Mouse (Mus musculus): ENCODE measurements around the gene Ush1g. TPM values are rescaled to one million over a fixed set of nuclear protein-coding genes. Genes with fewer than 3 reads are reported as not detected.

The Ush1g gene
- polyA plus RNA-seq, 2 experiments from 2014 or later, result not detected

DNA sequence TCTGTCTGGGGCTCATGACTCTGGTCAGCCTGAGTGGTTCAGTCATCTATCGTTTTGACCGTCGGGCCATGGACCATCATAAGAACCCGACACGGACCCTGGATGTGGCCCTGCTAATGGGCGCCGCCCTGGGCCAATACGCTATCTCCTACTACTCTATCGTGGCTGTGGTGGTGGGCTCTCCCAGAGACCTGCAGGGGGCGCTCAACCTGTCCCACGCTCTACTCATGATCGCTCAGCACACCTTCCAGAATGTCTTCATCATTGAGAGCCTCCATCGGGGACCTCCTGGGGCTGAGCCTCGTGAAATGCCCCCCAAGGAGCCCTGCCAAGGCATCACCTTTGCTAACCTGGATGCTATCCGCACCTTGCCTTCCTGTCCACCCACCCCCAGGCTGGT is 7.5 kb upstream of the Ush1g start:
- no peak for ATAC-seq

DNA sequence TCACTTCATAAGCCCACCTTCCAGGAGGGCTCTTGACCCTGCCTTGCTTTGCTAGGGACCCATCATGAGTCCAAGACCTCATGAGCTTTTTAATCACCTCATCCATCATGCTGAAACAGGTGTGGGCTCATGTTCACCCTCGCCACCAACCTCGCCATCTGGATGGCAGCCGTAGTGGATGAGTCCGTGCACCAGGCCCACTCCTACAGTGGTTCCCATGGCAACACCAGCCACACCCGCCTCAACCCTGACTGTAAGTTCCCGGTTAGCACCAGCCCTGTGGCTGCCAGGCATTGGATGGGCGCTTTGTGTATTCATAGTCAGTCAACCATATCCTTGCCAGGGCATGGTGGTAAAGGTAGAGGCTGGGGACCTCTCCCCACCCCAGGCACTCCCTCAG is 4.9 kb upstream of the Ush1g start:
- ATAC-seq, result no peak

DNA sequence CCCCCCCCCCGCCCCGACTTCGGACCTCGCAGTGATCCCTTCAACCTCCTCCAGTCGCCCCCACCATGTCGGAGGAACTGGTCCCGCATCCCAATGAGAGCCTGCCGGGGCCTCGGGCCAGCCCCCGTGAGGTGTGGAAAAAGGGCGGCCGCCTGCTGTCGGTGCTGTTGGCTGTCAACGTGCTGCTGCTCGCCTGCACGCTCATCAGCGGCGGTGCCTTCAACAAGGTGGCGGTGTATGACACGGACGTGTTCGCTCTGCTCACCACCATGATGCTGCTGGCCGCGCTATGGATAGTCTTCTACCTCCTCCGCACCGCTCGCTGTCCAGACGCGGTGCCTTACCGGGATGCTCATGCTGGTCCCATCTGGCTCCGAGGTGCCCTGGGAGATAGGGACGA is 1.5 kb upstream of the Ush1g start:
- ATAC-seq, result no peak

DNA sequence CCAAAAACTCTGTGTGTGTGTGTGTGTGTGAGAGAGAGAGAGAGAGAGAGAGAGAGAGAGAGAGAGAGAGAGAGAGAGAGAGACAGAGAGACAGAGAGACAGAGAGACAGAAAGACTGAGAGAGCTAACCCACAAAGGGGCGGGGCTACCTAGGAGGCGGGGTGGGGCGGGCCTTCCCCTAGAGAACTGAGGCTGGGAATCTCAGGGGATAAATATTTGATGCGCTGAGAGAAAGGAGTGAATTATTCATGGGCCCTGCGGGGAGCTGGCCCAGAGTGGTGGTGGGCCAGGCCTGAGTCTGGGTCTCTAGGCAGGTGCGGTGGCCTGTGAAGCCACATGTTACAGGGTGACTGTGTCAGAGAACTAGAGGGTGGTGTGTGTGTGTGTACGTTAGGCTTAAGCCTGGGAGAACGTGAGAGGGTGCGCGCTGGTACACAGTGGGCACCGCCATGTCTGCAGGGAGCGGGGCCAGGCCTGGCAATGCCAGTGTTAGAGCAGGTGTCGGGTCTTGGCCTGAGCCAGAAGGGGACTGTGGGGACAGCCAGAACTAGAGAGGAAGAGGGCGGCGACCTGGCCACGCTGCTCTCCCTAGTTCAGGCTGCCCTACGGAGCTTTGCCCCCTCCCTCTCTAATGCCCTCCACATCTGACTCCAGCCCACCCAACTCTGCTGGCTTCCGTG is 2.0 kb downstream of the Ush1g start:
- no peak for ATAC-seq

DNA sequence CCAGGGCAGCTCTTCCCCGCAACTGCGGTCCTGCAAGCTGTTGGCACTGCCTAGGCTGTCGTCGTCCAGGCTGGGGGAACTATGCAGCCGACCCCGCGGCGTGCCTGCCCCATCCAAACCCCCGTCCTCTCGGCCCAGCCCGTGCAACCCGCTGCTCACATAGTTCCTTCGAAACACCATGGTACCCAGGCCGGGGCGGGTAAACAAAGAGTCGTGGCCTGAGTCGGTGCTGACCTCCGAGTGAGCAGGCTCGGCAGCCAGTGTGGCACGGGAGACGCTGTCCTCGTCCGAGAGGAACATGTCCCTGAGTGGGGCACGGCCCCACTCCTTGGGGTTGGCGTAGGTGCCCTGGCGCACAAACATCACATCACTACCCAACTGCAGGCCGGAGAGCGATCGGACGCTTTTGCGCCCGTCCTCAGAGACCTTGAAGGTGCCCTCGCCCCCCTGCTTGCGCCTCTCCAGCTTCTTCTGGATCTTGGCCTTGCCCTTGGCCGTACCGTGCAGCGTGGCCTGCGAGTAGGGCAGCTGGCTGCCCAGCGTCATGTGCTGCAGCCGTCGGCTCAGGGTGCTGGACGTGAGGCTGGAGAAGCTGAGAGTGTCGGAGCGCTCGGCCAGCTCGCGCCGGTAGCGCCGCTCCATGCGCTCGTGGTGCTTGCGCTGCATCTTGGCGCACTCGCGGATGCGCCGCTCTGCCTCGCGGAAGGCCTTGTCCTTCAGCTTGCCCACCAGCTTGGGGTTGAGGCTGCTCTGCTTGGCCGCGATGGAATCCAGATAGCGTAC is 3.4 kb downstream of the Ush1g start:
- no peak for ATAC-seq

DNA sequence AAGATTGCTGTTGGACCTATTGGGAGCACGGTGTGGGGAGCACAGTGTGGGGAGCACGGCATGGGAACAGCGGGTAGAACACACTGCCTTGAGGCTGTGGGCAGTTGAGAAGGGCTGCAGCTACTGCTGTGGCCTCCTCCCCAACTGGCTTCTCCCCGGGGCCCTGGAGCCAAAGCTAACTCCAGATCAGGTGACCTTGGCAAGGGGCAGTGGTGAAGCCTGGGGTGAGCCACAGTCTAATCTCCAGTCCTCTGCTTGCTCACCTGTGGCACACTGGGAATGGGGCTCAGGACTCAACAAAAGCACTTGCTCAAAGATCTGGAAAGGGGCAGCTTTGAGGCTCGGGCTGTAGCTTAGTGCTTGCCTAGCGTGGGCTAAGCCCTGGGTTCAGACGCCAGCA is 4.6 kb downstream of the Ush1g start:
- no peak for ATAC-seq

DNA sequence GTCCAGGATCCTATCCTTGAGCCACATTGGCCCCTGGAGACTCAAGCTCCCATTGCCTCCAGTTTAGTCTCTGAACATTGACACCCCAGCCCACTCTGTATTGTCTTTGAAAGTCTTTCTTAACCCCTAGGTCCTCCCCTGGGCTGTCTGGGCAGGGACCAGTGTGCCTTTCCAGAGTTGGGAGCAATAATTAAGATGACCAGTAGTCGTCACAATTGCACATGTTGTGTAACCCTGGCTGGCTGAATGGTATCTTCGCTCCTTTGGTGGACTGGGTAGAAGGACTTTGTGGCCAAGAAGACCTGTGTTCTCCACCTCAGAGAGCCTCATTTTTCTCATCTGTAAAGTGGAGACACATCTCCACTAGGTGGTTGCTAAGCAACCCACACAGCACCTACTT is 7.6 kb downstream of the Ush1g start:
- ATAC-seq, result no peak

DNA sequence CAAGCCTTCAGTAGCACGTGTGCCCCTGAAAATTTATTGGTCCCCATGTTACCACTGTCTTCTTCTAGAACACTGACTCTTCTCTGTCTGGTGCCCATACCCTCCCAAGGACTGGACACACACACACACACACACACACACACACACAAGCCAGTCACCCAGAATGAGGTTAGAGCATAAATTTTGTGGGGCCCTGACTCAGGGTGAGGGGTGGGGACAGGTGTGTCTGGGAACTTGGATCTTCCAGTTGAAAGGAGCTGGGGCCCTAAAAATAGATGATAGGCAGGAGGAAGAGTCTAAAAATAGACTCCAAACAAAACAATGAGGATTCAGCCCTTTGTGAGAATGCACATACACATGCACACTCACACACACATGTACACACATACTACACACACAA is 13.1 kb downstream of the Ush1g start:
- no peak for ATAC-seq

DNA sequence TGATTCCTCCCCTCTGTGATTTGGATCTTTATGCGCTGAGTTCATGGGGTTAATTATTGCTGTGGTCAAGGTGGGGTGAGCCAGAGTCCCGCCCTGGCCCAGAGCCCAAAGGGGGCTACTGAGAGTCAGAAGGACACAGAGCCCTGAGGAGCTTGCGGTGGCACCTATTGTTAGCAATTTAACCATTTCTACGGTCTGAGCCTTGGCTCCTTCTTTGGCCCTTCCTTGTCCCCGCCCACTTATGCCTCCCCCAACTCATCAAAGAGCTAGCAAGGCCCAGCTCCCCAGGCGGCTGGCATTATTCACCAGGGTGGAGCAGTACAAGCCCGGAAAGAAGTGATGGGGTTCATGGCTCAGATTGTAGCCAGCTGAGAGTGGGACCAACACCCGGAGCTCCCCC is 15.0 kb downstream of the Ush1g start, which contains the start of gene Otop2:
TSS of gene Otop2 (plus strand) at position 301 of the 400 bp plus-strand sequence.
- ATAC-seq, result no peak

DNA sequence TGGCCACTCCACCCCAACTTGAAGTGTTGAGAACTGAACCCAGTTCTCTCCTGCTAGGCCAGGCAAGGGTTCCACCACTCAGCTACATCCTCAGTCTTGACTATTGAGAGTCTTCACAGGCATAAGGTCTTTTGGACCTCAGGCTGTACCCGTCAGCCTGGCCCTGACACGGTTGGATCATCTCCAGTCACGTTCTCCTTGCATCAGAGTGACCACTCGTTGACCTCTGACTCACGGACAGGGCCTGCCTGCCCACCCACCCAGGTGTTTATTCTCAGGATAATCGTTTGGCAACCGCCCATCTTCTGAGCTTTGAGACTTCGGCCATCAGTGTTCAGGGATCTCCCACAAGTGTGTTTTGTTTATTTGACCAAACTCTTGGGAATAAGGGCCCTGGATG is 18.7 kb downstream of the Ush1g start:
- no peak for ATAC-seq

DNA sequence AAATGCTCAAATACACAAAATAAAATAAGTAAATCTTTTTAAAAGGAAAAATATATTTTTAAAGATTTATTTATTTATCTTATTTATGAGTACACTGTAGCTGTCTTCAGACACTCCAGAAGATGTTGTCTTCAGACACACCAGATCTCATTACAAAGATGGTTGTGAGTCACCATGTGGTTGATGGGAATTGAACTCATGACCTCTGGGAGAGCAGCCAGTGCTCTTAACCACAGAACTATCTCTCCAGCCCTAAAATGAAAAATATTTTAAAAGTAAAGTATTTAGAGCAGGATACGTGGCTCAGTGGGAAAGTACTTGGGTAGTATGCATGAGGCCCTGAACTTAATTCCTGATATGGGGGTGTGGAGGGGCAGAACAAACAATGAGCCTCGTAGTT is 20.5 kb downstream of the Ush1g start:
- ATAC-seq, result no peak

DNA sequence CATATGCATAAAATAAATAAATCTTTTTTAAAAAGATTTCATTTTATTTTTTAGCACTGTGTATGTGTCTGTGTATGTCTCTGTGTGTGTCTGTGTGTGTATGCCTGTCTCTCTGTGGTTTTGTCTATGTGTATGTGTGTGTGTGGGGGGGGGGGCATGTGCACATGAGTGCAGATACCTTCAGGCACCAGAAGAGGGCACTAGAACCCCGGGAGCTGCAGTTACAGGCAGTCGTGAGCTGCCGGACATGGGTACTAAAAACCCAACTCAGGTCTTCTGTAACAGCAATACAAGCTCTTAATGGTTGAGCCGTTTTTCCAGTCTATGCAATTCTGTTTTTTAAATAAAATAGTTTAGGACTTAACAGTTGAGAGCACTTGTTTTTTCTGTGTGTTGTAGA is 21.1 kb downstream of the Ush1g start:
- no peak for ATAC-seq

DNA sequence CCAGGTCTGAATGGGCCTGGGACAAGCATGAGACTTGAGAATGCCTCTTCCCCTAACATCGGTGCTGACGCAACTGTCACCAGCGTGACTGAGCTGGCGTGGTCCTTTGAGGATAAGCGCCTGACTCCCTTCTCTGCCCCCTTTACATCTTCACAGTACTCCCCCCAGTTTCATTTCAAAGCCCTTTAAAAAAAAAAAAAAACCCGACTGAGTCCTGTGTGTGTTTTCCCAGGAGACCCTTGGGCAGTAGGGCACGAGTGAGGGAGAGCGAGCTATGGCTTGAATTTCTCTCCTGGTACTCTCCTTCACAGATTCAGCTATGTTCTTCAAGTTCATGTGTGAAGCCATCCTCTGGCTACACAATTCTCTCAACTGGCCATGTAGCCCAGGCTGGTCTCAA is 23.7 kb downstream of the Ush1g start:
- ATAC-seq, result no peak

DNA sequence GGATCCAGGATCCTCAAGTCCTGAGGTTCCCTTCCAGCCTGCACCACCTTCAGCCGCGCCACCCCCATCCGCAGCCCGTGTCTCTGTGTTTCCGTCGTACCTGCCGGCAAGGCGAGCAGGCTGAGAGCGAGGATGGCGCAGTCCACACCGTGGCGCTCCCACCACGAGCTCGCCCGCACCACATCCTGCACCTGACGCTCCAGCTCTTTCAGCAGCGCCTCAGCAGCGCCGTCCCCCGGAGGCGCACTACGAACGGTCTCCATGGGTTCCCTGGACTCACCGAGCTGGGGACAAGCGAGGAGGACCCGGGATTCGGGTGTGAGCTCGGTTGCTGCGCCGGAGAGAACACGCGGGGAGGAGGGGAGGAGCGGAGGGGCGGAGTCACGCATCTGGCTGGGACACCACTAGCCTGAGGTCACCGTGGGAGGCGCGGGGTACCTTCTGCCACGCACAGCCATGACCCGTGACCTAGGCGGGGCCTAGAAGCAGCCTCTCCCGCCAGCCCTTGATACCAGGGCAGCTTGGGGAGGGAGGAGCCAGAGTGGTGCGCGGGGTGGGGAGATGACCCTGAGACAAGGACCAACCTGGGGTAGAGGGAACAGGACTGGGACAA is 24.5 kb downstream of the Ush1g start, which contains the start of gene Fads6:
TSS of gene Fads6 (minus strand) at position 450 of the 613 bp plus-strand sequence.
- peak; percentile 98 for ATAC-seq

DNA sequence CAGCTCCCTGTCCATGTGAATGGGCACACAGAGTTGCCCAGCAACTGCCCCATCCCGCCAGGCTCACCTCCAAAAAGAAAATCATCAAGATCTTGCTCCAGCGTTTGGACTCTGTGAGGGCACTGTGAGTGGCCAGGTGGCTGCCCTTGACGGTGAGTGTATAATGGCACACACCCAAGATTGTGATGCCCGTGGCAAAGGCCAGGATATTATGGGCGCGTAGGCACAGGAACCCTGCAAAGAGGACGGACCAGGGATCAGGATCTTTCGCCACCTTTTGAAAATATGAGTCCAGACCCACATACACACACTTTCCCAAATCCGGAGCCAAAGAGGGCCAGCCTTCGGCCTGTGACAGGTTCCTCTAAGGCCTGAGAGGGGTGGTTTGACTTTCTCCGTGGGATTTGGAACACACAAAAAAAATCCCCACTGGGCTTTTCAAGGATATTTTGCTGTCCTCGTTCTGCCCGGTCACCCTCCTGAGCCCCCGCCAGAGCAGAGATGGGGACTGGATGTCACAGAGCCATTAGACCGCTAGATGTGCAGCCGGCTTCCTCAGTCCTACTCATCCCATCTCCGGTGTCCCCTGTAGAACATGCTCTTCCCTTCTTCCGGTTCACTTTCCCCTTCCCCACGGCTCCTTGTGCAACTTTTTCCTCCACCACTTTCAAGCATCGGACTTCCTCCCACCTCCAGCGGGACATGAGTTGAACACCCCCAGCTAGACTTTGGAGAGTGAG is 25.2 kb downstream of the Ush1g start:
- ATAC-seq, result no peak

DNA sequence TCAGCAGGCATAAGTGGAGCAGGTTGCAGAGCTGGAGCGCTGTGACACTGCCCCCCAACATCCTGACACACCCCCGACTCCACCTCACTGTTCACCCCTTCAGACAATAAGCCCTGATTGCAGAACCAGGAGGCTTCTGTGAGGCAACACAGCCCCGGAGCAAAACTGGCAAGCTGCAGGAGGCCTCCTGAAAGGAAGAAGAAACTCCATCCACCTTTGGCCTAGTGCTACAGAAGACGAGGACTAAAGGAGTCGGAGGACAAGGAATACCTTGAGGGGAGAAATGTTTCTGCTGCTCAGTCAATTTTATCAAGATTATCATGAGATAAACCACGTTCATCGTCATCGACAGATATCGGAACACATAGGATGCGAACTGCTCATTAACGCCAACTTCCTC is 25.9 kb downstream of the Ush1g start:
- no peak for ATAC-seq

DNA sequence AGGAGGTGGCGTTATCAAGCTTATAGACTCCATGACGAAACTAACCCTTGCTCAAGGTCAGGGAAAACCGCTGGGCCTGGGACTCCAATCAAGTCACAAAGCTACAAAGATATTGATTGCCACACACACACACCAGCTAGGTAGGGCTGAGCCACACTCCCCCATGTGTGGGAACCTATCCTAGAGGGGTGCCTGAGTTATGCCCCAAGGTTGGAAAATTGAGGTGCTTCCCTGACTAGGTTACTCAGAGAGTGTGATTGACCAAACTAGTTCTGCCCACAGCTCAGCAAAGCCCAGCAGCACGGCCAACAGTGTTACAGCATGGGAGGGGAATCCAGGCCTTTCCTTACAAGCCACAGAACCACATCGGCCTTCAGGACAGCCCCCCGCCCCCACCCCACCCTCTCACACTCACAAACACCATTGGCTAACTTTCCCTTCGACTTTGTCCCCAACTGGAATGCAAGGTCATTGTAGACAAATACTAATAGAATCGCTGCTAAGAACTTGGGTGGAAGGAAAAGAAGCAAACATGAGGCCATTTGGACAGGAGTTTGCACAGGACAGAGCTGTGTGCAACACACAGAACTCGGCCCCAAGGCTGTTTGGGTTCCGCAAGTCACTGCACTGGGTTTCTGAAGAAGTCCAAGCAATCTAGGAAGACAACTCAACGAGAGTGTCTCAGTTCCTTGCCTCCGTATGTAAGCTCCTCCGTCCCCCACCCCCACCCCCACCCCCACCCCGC is 29.0 kb downstream of the Ush1g start:
- no peak for ATAC-seq

DNA sequence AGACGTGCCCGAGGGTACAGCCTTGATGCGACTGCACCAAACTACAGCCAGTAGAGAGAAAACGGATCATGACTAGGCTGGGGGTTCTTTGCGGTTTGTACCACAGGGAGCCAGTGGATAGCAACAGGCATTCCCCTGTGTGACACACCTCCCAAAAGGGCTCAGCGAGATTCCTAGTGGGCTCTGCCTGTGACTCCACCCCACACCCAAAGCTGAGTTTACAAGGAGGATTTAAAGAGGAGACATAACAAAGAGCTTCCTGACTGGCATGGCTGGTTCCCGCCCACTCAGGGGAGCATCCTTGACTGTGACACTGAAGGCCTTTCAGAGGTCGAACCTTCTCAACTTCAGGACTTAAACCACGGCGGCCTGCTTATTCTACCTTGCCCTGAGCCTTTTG is 30.3 kb downstream of the Ush1g start:
- no peak for ATAC-seq

DNA sequence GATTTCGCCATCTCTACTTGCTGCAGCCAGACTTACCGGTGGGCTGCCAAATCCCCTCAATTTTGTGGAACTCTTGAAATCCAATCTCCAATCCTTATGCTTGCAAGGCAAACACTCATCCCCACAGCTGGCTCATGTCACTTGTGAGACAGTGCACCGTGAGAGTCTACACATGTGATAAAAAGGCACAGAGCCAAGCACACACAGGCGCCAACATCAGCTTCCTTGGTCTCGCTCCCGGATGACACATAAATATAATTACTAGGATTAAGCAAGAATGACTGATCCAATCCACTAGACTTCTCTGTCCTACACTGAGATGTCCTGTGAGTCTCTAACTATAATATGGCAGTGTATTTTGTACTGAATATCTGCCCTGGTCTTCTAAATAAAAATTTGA is 30.9 kb downstream of the Ush1g start:
- ATAC-seq, result no peak

DNA sequence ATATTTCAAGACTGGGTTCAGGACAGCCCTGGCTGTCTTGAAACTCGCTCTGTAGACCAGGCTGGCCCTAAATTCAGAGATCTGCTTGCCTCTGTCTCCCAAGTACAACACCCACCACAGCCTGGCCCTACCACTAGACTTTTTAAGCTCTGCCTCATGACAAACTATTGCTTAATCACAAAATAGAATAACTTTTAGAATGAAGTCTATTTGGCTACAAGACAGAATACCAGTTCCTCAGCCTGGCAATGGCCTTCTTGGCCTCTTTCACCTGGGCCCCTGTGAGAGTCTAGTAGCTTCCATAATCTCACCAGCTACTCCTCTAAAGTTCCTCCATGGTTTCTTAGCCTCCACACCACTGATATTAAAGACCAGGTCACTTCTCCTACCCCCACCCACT is 31.5 kb downstream of the Ush1g start:
- no peak for ATAC-seq

DNA sequence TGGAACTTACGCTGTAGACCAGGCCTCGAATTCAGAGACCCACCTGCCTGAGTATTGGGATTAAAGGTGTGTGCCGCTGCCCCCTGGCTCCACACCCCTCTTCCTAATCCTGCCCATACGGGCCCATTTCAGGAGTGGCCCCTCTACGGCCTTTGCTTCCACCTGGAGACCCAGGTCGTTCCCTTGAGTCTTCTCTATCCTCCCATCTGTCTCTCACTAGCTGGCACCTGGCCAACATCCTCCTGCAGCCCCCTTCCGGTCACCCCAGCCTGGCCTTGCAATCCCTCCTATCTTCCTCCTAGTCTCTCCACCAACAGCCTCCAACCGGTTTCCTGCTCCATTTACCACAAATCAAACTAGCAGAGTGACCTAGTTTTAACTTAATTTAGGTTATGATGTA is 32.0 kb downstream of the Ush1g start:
- ATAC-seq, result no peak

DNA sequence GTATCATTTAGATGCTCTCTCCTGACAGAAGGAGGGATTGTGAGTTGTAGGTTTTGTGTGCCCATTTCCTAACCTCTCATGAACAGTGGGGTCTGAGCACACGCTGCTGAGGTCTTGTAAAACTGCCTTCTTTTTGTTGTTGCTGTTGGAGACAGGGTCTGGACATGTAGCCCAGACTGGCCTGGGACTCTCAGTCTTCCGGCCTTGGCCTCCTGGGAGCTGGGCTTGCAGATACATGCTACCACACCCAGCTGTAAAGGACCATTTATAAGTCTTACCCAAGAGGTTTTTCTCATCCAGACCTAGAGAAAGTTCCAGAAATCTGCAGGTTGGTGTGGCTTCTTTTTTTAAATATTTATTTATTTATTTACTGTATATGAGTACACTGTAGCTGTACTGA is 33.5 kb downstream of the Ush1g start:
- ATAC-seq, result no peak

DNA sequence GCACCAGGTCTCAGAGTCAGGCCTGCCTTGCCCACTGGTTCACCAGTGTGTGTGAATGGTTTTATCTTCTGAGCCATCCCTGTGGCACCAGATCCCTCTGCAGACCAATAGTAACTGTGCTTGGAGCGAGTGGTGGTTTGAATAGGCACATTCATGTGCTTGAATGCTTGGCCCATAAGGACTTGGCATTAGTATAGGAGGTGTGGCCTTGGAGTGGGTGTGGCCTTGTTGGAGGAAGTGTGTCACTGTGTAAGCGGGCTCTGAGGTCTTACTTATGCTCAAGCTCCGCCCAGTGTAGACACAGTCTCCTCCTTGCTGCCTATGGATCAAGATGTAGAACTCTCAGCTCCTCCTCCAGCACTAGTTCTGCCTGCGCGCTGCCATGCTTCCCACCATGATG is 34.5 kb downstream of the Ush1g start:
- no peak for ATAC-seq

Data from CD4-positive, CD25-positive, alpha-beta regulatory T cell, adult 4 months (primary cell).